Mouse (Mus musculus): ENCODE data around the gene Camk1g. TPM values are rescaled to one million over a fixed set of nuclear protein-coding genes. Genes with fewer than 3 reads are reported as not detected.

The Camk1g gene
- polyA plus RNA-seq, 1 experiment: 8.2 TPM

DNA sequence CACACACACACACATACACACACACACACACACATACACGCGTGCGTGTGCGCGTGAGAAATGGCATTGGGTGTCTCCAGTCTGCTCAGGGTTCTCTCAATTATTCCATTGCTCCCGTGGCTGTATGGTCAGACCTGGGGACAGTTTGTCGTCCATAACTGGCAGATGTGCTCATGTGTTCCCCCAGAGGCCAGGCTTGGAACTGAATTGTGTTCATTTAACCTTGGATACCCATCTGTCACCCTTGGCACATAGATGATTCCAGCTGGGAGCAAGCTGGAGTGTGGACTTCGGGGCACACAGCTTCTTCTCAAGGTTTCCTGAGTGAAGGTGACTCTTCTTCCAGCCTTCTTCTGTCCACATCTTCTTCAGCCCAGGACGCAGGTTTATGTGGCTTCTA, 31.6 kb upstream of the Camk1g start:
- H3K4me3 ChIP-seq (ENCODE audit: insufficient read depth, low read depth, low read length): no peak overlapping the region
- no peak for DNase-seq
- no peaks in the 10 kb centered on the region for H3K36me3 ChIP-seq (ENCODE audit: control insufficient read depth, insufficient read depth, low read length)
- no peaks in the 10 kb centered on the region for H3K4me1 ChIP-seq (ENCODE audit: control insufficient read depth, insufficient read depth, low read length)
- 84% methylated on average over 9 of the region's 9 CpGs for WGBS
- H3K27ac ChIP-seq (ENCODE audit: insufficient read depth, low read depth, low read length): no peak overlapping the region
- no peaks in the 10 kb centered on the region; the same call in none of the 2 replicates for H3K27me3 ChIP-seq (replicated peaks; ENCODE audit: control insufficient read depth, insufficient read depth, low read length)
- TF ChIP-seq CTCF (conservative IDR thresholded peaks at IDR 0.05; ENCODE audit: insufficient read depth, insufficient read length, low read depth, low read length) (no peak), POLR2A (IDR thresholded peaks at IDR 0.05; ENCODE audit: low read depth, low read length) (no peak)

- Histone ChIP-seq H3K4me3 (ENCODE audit: insufficient read depth, low read depth, low read length) (no peak overlapping the region), H3K36me3 (ENCODE audit: control insufficient read depth, insufficient read depth, low read length) (no peaks in the 10 kb centered on the region), H3K27me3 (replicated peaks; ENCODE audit: control insufficient read depth, insufficient read depth, low read length) (no peaks in the 10 kb centered on the region; the same call in none of the 2 replicates), H3K27ac (ENCODE audit: insufficient read depth, low read depth, low read length) (no peak overlapping the region), H3K4me1 (ENCODE audit: control insufficient read depth, insufficient read depth, low read length) (no peaks in the 10 kb centered on the region)
- no peak for TF ChIP-seq CTCF (conservative IDR thresholded peaks at IDR 0.05; ENCODE audit: insufficient read depth, insufficient read length, low read depth, low read length)
- no peak for TF ChIP-seq POLR2A (IDR thresholded peaks at IDR 0.05; ENCODE audit: low read depth, low read length)
- DNase-seq: no peak
- 86% methylated on average over 1 of the region's 1 CpGs for WGBS
Measured at GRCm38 (mm10) chr1:193400348-193400747, 30.2 kb upstream of the Camk1g start.

DNA sequence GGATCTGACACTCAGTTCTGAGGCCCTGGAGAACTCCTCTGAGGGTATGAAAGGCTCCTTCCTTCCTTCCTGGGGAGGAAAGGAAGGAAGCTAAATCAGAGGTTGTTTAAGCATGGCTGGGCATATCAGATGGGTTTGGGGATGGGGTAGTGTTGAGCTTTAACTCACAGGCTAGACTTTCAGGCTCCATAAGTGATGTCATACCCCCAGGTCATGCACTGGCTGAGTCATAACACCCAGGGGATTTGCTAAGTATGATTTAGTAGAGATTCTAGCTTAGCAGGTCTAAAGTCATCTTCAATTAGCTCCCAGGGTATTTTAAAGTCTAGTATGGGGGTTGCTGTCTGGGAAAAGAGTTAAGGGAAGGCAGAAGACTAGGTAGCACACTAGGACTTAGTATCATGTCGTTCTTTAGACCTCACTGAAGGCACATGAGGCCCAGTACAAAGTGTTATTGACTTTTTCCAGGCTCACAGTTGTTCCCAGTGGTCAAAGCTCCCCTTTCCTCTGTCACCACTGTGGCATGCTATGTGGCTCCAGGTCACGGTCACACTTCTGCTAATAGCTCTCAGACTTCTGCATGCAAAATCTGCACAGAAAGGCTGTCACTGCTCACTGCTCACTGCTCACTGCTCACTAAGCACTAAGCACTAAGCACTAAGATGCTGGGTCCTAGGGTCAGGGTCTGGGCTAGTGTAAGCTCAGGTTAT, 28.8 kb upstream of the Camk1g start:
- peak; percentile 6 for DNase-seq
- TF ChIP-seq CTCF (conservative IDR thresholded peaks at IDR 0.05; ENCODE audit: insufficient read depth, insufficient read length, low read depth, low read length) (no peak), POLR2A (IDR thresholded peaks at IDR 0.05; ENCODE audit: low read depth, low read length) (no peak)
- H3K27me3 ChIP-seq (replicated peaks; ENCODE audit: control insufficient read depth, insufficient read depth, low read length): no peaks in the 10 kb centered on the region; the same call in none of the 2 replicates
- H3K36me3 ChIP-seq (ENCODE audit: control insufficient read depth, insufficient read depth, low read length): no peaks in the 10 kb centered on the region
- H3K27ac ChIP-seq (ENCODE audit: insufficient read depth, low read depth, low read length): no peak overlapping the region
- H3K4me3 ChIP-seq (ENCODE audit: insufficient read depth, low read depth, low read length): no peak overlapping the region
- H3K4me1 ChIP-seq (ENCODE audit: control insufficient read depth, insufficient read depth, low read length): no peaks in the 10 kb centered on the region
- WGBS: 68% methylated on average over 2 of the region's 2 CpGs

DNA sequence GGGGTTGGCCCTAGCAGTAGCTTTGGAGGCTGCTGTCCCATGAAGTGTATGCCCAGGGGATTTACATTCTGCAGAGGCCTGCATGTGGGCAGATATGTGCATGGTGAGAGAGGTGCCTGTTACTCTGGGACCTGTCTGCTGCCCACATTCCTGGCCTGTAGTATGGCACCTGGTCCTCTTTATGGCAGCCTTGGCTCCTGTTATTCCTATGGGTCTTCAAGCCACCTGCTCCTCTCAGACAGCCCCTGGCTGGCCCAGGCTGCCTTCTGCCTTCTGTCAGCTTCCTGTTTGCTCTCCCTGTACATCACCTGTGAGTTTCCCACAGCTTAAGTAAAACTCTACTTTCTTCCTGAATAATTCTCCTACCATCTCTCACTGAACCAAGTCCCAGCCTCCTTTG, 27.0 kb upstream of the Camk1g start:
- DNase-seq: no peak
- no peak overlapping the region for H3K4me3 ChIP-seq (ENCODE audit: insufficient read depth, low read depth, low read length)
- no peak overlapping the region for H3K27ac ChIP-seq (ENCODE audit: insufficient read depth, low read depth, low read length)
- TF ChIP-seq CTCF (conservative IDR thresholded peaks at IDR 0.05; ENCODE audit: insufficient read depth, insufficient read length, low read depth, low read length) (no peak), POLR2A (IDR thresholded peaks at IDR 0.05; ENCODE audit: low read depth, low read length) (no peak)
- no peaks in the 10 kb centered on the region for H3K36me3 ChIP-seq (ENCODE audit: control insufficient read depth, insufficient read depth, low read length)
- no peaks in the 10 kb centered on the region; the same call in none of the 2 replicates for H3K27me3 ChIP-seq (replicated peaks; ENCODE audit: control insufficient read depth, insufficient read depth, low read length)
- no peaks in the 10 kb centered on the region for H3K4me1 ChIP-seq (ENCODE audit: control insufficient read depth, insufficient read depth, low read length)

DNA sequence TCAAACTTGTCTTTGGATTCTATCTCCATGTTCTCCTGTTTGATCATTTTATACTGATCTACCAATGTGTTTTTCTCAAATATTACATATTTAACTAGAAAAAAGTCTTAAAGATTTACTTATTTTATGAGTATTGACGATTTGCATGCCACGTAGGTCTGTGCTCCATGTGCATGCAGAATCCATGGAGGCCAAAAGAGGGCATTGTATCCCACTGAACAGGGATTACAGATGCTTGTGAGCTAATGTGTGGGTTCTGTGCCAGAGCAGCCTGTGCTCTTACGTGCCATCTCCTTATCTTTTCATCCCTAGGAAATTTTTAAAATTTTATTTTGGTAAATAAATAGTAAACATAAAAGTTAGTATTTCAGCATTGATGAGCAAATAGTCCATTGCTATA, 22.2 kb upstream of the Camk1g start:
- Histone ChIP-seq H3K4me3 (ENCODE audit: insufficient read depth, low read depth, low read length) (no peak overlapping the region), H3K36me3 (ENCODE audit: control insufficient read depth, insufficient read depth, low read length) (no peaks in the 10 kb centered on the region), H3K27ac (ENCODE audit: insufficient read depth, low read depth, low read length) (no peak overlapping the region), H3K27me3 (replicated peaks; ENCODE audit: control insufficient read depth, insufficient read depth, low read length) (no peaks in the 10 kb centered on the region), H3K4me1 (ENCODE audit: control insufficient read depth, insufficient read depth, low read length) (no peaks in the 10 kb centered on the region)
- TF ChIP-seq CTCF (conservative IDR thresholded peaks at IDR 0.05; ENCODE audit: insufficient read depth, insufficient read length, low read depth, low read length) (no peak), POLR2A (IDR thresholded peaks at IDR 0.05; ENCODE audit: low read depth, low read length) (no peak)
- no peak for DNase-seq
- 92% methylated on average over 3 of the region's 3 CpGs for WGBS

DNA sequence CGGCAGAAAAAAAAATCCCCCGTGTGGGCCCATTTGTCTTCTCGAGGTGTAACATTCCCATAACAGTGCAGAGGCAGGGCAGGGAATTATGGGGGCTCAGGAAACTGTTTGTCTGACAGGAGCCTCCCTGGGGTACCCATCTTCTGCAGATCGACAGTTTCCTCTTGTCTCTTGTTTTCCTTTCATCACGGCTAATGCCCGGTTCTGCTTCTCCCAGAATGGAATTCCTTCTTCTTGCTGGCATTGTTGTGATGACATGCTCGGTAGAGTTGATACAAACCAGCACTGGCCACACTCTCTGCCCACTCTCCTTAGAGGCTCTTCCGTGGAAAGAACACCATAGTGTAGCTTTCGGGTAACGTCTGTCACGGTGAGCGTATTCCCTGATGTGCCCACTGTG, 19.9 kb upstream of the Camk1g start:
- DNase-seq: no peak
- 54% methylated on average over 12 of the region's 12 CpGs for WGBS
- H3K27ac ChIP-seq (ENCODE audit: insufficient read depth, low read depth, low read length): no peak overlapping the region

DNA sequence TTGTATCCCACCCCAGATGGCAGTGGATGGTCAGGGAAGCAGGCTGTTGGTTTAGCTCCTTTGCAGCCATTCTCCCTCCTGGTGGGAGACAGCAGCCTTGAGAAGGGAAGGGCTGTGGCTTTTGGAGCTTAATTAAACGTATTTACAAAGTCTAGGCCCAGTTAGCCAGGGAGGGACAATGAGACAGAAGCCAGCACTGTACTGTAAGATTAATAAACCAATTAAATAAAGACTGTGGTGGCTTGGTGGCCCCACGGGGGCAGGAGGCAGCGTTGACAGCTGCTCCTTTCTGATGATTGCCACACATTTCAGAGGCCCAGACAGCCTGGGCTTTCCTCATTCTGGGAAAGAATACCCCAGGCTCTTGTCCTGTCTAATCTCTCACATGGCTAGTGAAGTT, 19.4 kb upstream of the Camk1g start:
- no peak for DNase-seq
- 44% methylated on average over 3 of the region's 3 CpGs for WGBS
- no peaks in the 10 kb centered on the region for H3K27me3 ChIP-seq (replicated peaks; ENCODE audit: control insufficient read depth, insufficient read depth, low read length)

More for the DNA sequence above, 19.9 kb upstream of the Camk1g start:
- TF ChIP-seq POLR2A (IDR thresholded peaks at IDR 0.05; ENCODE audit: low read depth, low read length): no peak
- TF ChIP-seq CTCF (conservative IDR thresholded peaks at IDR 0.05; ENCODE audit: insufficient read depth, insufficient read length, low read depth, low read length): no peak
- Histone ChIP-seq H3K4me3 (ENCODE audit: insufficient read depth, low read depth, low read length) (no peak overlapping the region), H3K27me3 (replicated peaks; ENCODE audit: control insufficient read depth, insufficient read depth, low read length) (no peaks in the 10 kb centered on the region), H3K4me1 (ENCODE audit: control insufficient read depth, insufficient read depth, low read length) (0 out of 2 replicates have a peak, but pooled peaks cover 2% of the 10 kb centered on the region), H3K36me3 (ENCODE audit: control insufficient read depth, insufficient read depth, low read length) (no peaks in the 10 kb centered on the region)

More for the DNA sequence above, 19.4 kb upstream of the Camk1g start:
- Histone ChIP-seq H3K4me1 (ENCODE audit: control insufficient read depth, insufficient read depth, low read length) (0 out of 2 replicates have a peak, but pooled peaks cover 2% of the 10 kb centered on the region), H3K36me3 (ENCODE audit: control insufficient read depth, insufficient read depth, low read length) (no peaks in the 10 kb centered on the region), H3K27ac (ENCODE audit: insufficient read depth, low read depth, low read length) (no peak overlapping the region), H3K4me3 (ENCODE audit: insufficient read depth, low read depth, low read length) (no peak overlapping the region)
- no peak for TF ChIP-seq CTCF (conservative IDR thresholded peaks at IDR 0.05; ENCODE audit: insufficient read depth, insufficient read length, low read depth, low read length)
- no peak for TF ChIP-seq POLR2A (IDR thresholded peaks at IDR 0.05; ENCODE audit: low read depth, low read length)
